Mouse (Mus musculus) mouse embryonic stem cell (cell line): ENCODE data around the gene Gucy1a1.
"Not testable (repeated sequence)": the region's sequence is repeated elsewhere in the genome, so short reads cannot be mapped to it uniquely, and the experiment has no call there.

Experiments used
- in situ Hi-C, 2 experiments: fragments of 300-500 bp; cut with MboI; formaldehyde crosslinking; loops; 1 replicate in 1 of 2; 3 replicates in 1 of 2; pipeline ENCODE4 v1.14.3; 2019 to 2020; ENCODE audit warnings: low sequenced_read_pairs in 2 of 2, low pct_unique_long_range_greater_than_20kb in 1 of 2, mixed read lengths in 1 of 2; ENCODE audit not compliant: unreplicated experiment in 1 of 2

The Gucy1a1 gene

DNA sequence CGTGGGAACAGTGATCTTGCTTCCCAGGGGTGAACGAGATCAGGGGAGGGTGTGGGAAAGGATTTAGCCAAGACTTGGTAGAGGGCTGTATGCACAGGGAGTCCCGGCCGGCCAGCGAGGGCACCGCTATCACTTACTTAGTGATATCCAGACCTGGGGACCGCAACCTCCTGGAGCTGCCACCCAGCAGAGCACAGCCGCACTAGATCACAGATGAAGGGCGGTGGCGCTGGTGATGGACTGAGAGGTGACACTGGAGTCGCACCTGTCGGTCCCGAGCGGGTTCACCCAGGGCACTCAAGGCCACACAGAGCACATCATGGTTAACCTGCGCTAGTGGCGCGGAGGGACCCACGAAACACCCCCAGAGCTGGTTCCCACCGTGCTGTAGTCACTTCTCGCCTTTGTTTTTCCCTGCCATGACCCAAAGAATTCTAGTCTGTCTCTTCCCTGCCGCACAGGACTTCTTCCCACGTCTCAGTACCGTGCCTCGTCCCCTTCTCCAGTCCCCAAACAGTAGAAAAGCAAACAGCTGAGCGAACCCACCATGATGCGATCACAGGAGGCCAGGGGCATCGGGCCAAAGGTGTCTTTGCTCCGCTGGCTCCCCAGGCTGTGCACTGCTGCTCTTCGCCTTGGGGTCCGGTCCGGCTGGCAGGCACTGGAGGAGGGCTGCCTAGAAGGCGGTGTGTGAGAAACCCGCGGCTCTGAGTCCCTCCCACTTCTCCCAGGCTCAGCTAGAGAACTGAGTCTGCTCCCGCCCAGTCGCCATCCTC is at the start of gene Gucy1a1:
TSS of gene Gucy1a1 (minus strand) at position 664 of the 776 bp plus-strand sequence.
- in situ Hi-C loops = no loop called here

DNA sequence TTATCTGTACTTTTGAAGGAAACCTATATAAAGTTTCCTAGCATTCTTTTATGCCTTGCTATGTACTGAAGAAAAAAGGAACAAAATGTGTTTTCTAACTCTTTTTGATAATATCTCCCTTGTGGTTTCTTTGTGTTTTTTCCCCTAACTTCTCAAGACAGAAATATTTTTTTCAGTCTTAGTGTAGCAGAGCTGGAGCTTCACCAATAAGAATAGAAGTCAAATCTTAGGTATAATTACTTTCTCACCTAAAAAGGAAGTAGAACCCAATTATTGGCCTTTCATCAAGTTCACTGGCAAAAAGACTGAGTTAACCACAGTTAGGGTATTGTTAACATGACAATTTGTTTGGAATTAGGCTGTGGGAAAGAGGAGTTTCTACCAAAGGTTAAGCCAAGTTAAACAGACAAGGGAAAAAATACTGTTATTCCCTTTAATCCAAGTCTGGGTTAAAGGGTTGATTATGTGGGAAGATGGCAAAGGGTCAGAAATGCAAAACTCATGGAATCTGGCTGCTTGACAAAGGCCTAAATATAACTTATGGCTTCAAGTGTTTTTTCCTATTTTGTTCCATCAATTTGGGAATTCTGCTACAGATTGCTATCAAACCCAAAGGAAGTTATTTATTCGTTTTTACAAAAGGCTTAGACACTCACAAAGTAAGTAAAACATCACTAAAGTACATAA is 46.1 kb upstream of the Gucy1a1 start:
- in situ Hi-C loops = no loop called here

DNA sequence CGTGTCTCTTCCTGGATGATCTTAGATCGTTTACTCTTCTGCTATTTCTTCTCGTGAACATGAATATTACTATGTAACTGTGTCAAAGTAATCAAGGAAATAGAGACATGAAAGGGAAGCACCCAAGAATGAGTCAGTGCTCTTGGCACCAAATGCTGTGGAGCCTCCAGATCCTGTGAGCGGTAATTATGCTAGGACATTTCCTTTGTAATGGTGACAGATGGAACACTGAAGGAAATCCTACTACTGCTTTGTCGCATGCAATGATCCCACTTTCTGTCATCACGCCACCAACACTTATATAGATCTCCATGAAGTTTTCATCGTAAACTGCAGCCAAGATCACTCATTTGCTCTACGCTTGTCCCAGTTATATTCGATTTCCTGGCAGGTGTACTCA is 40.0 kb upstream of the Gucy1a1 start:
- in situ Hi-C loops = no loop called here

DNA sequence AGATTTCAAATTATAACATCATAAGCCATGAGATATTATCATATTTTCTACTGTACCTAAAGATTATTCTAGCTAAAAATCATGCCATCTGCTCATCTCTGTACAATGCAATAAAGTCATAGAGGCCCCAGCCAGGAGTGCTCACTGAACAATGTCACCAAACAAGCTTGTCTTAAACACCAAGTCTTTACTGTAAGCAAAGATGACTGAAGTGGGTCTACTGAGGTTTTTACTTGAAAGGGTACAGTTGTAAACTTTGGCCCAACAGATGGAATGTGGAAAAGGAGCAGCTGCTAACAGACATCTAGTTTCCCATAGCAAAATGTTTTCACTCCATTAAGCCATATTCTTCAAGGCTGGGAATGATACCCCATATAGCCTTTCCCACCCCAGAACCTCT is 35.9 kb upstream of the Gucy1a1 start:
- in situ Hi-C loops = no loop called here

DNA sequence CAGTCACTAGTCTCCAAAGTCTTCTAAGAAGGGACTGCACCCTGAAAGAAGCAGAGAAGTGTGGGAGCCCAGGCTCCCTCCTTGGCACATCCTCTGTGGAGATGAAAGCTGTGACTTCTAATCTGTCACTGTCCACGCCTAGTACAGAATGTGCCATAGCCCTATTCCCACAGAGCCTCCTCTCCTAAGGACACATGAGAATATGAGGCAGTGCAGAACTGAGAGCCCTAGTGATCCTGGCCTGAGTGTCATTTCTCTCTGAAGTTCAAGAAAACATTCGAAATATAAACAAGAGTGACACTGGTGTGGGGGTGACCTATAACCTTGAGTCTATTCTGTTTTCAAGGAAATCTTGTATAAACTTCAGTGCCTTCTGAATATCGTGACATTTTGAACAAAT is 34.7 kb upstream of the Gucy1a1 start:
- in situ Hi-C loops = no loop called here

DNA sequence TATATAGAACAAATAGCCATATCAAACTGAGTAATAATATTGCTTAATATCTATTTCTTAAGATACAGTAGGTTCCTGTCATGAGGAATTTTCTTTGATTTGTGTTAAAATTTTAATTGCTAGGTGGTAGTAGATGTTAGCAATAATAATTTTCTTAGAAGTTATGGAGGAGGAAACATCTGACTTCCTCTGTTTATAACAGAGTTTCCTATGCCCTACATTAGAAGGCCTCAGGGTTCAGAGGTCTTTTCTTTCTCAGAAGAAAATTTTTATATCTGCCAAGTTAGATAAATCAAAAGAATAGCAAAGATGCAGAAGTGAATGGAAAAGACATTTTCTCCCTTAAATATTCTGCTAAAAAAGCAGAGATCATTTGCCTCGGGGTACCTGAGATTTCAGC is 29.9 kb upstream of the Gucy1a1 start:
- in situ Hi-C loops = no loop called here

DNA sequence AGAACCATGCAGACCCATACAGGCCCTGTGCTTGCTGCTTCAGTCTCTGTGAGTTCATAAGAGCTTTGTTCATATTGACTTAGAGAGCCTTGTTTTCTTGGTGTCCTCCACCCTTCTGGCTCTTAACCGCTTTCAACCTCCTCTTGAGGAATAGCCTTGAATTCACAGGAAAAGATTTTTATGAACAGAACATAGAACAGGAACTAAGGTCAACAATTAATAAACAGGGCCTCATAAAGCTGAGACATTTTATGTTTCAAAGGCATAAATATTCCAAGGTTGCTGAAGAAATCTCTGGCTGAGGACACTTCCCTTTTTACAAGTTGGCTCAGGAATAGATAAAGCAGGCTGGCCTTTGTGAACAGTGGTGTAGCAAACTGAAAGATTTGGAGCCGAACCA is 21.5 kb upstream of the Gucy1a1 start:
- in situ Hi-C loops = no loop called here

DNA sequence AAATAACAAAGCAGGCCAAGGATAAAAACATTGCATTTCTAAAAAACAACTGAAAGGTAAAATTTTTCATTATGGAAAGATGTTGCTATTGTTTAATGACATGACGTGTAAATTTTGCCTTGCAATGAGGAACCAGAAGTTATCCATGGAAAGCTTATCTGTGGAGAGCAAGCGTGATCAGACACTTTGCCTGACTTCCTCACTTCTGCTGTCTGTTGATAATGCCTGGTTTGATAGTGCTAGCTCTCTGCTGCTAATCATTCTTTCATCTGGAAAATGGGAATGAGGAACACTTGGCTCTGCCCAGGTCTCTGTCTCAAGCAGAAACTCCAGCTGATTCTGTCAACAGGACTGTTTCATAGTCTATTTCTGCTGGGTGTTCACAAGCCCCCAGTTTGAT is 20.3 kb upstream of the Gucy1a1 start:
- in situ Hi-C loops = no loop called here

DNA sequence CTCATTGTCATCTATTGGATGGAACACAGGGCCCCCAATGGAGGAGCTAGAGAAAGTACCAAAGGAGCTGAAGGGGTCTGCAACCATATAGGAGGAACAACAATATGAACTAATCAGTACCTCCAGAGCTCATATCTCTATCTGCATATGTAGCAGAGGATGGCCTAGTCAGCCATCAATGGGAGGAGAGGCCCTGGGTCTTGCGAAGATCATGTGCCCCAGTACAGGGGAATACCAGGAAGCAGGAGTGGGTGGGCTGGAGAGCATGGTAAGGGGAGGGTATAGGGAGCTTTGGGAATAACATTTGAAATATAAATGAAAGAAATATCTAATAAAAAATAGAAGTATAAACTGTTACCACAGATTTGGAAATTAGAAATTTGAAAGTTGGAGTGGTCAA is 17.4 kb upstream of the Gucy1a1 start:
- in situ Hi-C loops = not testable (repeated sequence)

DNA sequence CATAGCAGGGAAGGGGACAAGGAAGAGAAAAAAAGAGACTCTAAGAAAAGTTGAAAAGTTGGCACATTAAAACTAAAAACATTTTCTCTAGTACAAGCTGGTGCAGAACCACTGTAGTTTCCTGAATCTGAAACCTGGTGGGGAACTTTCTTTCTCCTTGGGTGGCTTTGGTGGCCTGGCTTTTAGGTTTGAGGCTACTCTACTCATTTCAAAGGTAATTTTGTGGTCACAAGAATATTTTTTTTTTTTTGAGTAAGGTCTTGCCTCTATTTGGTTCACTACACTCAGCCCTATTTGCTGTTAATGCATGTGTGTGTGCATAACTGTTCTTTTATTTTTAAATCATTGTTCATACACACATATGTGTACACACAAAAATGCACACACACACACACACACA is 389 bp upstream of the Gucy1a1 start:
- in situ Hi-C loops = no loop called here

DNA sequence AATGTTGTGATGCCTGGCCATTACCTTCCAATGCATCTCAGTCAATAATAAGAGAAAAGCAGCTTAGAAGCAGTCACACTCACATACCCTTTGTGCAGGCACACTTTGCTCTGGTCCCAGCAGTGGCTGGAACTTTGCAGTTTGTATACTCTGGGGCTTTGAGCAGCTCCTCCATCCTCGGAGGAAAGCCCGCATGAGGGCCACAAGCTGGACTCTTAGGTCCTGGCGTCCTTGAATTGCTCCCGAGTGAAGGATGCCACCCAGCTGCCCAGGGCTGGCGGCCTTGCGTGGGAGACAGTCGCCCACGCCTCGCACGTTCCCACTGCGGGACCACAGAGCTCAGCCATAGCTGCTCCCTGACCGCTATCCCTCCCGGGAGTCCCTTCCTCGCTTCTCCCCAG is 864 bp downstream of the Gucy1a1 start:
- in situ Hi-C loops = no loop called here

DNA sequence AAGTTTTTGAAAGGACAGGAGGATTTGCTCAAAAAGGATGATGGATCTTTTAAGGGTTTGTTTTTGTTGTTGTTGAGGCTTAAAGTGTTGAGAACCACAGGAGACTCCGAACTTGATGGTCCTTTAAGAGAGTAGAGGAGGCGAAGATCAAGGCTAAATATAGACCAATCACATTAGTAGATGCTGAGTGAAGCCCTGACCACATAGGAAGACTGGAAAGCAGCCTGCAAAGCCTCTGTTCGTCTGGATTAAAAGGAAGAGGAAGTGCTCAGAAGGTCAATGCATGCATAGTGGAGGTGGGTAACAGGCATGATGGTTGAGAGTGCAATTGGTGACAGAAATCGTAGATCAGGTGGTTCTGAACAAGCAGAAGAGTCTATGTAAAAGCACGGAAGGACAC is 4.8 kb downstream of the Gucy1a1 start:
- in situ Hi-C loops = no loop called here

DNA sequence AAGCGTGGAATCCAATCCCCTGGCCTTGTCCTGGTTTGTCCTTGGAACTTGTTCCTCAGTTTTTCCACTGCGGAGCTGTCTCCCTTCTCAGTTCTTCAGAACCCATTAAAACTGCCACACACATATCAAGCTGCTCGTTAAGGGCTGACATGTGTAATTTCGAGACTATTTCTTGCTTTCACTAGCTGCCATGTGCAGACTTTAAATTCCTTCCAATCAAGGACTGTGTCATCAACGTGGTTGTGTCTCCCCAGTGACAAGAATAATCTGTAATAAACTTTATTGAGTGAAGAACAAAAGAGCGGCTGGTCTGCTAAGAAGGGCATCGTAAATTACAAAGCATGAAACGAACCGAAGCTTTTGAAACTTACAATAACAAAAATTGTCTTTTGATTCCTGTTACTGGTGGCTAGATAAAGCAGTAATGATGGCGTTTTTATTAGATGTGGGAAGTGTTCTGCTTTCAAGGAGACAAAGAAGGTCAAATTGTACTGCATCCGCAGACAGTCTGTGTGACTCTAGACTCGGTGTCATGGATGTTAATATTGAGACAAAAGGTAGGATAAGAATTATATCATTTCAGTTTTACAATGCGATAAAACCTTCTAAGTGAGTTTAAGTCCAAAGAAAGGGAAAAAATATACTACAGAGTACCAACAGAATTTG is 7.5 kb downstream of the Gucy1a1 start:
- in situ Hi-C loops = no loop called here

DNA sequence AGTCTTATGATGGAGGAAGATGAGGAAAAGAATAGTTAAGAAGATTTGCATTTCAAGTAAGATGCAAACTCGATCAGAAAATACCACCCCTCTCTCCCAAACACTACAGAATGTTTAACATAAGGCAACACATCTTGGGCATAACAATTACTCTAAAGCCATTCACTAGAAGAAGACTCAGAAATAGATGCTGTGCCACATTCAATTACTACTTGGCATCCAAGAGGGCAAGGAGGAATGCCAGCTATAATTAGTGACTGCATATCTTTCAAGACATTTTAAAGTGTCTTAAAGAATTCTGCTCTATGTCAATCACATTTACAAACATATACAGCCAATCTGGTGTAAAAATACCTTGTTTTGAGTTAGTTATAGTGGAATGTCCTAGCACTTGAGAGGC is 10.1 kb downstream of the Gucy1a1 start:
- in situ Hi-C loops = no loop called here

DNA sequence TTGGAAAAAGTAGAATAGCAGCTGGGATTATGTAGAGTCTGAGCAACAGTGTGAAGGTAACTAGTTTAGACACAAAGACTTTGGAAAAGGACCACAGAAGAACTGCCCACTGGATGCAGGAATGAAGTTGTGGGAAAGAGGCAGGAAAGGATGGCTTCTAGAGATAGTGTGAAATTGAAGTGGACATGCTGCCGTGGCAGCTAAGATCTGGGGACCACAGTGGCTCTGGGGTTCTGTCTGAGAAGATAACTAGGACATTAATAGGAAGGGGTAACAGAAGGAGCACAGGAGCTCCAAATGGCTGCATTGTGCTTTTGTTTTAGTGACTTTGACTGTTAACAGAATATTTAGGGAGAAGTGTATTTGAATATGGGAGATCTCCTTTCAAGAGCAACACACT is 16.3 kb downstream of the Gucy1a1 start:
- in situ Hi-C loops = no loop called here

DNA sequence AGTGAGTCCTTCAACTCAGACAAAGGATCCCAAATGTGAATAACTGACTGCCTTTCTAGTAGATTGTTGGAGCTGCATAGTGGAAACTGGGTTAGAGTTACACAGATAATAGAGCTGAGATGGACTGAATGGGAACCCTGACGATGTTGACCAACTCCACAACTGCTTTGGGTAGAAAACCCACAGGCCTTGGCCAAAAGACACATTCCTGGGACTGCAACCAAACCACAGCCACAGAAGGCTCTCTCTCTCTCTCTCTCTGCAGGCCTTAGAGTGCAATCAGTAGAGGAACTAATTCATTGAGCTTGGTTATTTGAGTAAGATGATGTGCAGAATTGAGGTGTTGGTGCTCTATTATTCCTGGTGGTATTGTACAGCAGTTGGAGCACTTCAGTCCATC is 21.0 kb downstream of the Gucy1a1 start:
- in situ Hi-C loops = no loop called here

DNA sequence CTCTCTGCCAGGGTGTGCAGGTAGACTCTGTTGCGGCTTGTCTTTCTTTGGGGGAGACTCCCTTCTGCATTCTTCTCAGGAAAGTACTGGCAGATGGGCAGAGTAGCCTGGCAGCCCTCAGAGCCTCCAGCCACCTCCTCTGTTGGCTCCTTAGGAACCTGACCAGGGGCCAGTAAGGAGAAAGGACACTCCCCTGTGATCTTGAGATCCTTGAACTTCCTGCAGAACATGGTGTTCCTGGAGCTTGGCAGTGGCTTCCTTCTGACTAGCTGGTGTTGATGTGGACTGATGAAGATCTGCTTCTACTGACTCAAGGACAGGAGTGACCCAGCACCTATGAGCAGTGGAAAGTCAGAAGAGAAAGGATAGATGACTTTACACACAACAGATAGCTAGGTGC is 26.7 kb downstream of the Gucy1a1 start:
- in situ Hi-C loops = no loop called here

DNA sequence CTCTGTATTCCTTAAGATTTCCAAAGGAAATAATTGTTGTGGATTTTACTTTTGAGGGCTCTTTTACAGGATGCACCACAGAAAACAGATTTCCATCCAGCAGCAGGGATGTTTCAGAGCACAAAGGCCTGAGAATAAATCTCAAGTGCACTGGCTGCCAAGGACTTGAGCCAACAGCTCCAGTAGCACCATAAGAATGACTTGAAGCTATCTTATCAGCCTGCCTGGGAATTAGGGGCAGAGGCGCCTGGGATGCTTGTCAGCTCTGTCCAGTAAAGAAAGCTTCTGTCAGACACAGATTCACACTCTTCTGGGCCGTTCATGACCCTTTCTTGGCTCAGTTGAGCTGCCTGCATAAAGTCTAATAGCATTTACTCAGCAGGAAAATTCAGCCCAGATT is 33.1 kb downstream of the Gucy1a1 start:
- in situ Hi-C loops = no loop called here

DNA sequence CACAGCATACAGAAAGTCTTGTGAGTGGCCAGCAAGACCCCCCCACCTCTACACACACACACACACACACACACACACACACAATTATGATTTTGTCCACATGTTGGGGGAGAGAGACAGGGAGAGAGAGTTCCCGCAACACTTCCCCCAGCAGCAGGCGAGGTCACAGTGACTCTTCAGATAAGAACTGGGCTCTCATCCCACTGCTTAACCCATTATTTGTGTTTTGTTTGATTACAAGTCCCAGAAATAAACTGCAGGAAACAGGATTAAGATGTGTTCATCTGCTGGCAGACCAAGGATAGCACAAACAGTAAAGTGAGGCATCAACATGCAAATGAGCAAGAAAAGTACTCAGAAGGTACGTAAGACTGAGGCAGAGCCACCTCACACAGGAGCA is 33.6 kb downstream of the Gucy1a1 start:
- in situ Hi-C loops = no loop called here

DNA sequence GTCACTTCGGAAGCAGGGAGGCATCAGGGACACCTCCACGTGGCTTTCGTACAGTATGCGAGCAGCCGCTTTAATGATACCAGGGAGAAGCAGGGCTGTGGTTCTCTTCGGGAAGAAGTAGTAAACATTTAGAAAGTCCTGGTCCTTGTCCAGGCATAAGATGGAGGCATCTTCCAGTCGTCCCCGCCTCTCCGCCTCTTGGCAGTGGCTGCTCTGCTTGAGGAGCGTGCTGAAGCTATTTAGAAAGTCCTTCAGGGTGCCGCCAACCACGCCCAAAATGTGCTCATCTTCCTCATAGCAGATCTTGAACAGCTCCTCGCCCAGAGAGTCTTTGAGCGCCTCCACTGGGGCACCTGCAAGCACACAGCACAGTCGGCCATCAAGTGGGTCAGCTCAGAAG is 36.6 kb downstream of the Gucy1a1 start:
- in situ Hi-C loops = no loop called here
